Mouse (Mus musculus) liver, embryonic 13.5 days (tissue): ENCODE measurements at regions not wholly inside any gene's neighbourhood (a gene's known extent, or its start where the extent isn't known, plus 50 kb on each side); places are given as distances from the start of the nearest gene placed in this dataset.

Experiments used
- ATAC-seq: fragments of 200-750 bp; cut with Nextera tagmentation; 2 replicates; pipeline ENCODE4 v1.8.0; 2017; ENCODE audit warnings: low read depth, mild to moderate bottlenecking, moderate number of reproducible peaks, moderate library complexity
- DNase-seq: peaks from one replicate; pipeline ENCODE4 v3.0.0; 2022
- H3K27ac ChIP-seq: fragments of 300-500 bp; sonication (generic); 2 replicates; pipeline ENCODE4 v1.5.1; 2015; ENCODE audit warnings: moderate library complexity, mild to moderate bottlenecking, inconsistent platforms
- H3K27me3 ChIP-seq: fragments of 300-500 bp; sonication (generic); 2 replicates; pipeline ENCODE4 v1.6.1; 2015; ENCODE audit warnings: mild to moderate bottlenecking, inconsistent platforms
- H3K36me3 ChIP-seq: fragments of 300-500 bp; sonication (generic); 2 replicates; pipeline ENCODE4 v1.6.1; 2015; ENCODE audit warnings: mild to moderate bottlenecking, inconsistent platforms
- H3K4me1 ChIP-seq: fragments of 300-500 bp; sonication (generic); replicated peaks from 2 replicates; pipeline ENCODE4 v1.6.1; 2015; ENCODE audit warnings: inconsistent platforms
- H3K4me2 ChIP-seq: fragments of 300-500 bp; sonication (generic); 2 replicates; pipeline ENCODE4 v1.6.1; 2015; ENCODE audit warnings: inconsistent platforms, mild to moderate bottlenecking, moderate library complexity
- H3K4me3 ChIP-seq: fragments of 300-500 bp; sonication (generic); replicated peaks from 2 replicates; pipeline ENCODE4 v1.5.1; 2015; ENCODE audit warnings: mild to moderate bottlenecking, inconsistent platforms
- H3K9ac ChIP-seq: fragments of 300-500 bp; sonication (generic); 2 replicates; pipeline ENCODE4 v1.6.1; 2015; ENCODE audit warnings: mild to moderate bottlenecking, inconsistent platforms
- H3K9me3 ChIP-seq: fragments of 300-500 bp; sonication (generic); replicated peaks from 2 replicates; pipeline ENCODE4 v1.6.1; 2016; ENCODE audit warnings: inconsistent platforms
- WGBS: fragments of 180-500 bp; shearing (Covaris S2); methylation state at CpG from one replicate; pipeline ENCODE4 v1.1.7; 2015; ENCODE audit not compliant: insufficient replicate concordance; 5-methylcytosine and 5-hydroxymethylcytosine counted together

- H3K27me3 ChIP-seq, result no peaks in the 10 kb centered on the region
- no peak overlapping the region for H3K4me2 ChIP-seq
- DNase-seq, result no peak
- no peak overlapping the region for H3K9ac ChIP-seq
- no peaks in the 10 kb centered on the region for H3K9me3 ChIP-seq
- H3K36me3 ChIP-seq, result no peaks in the 10 kb centered on the region
- WGBS, result 38% methylated on average over 5 of the region's 5 CpGs
- H3K4me3 ChIP-seq, result no peak overlapping the region
- no peak overlapping the region for H3K27ac ChIP-seq
- ATAC-seq, result no peak
- H3K4me1 ChIP-seq, result no peaks in the 10 kb centered on the region
Observed at GRCm38 (mm10) chr4:8289901-8290300, 51.1 kb upstream of the Car8 start.
